Mouse (Mus musculus) forebrain, embryonic 16.5 days (tissue): ENCODE data around the gene Aph1a. TPM values are rescaled to one million over a fixed set of nuclear protein-coding genes. Genes with fewer than 3 reads are reported as not detected.

ENCODE experiments used
- ATAC-seq: fragments of 200-750 bp; cut with Nextera tagmentation; 2 replicates; pipeline ENCODE4 v1.8.0; 2017; ENCODE audit warnings: mild to moderate bottlenecking, moderate library complexity
- H3K27ac ChIP-seq: fragments of 300-500 bp; sonication (generic); 2 replicates; pipeline ENCODE4 v1.5.1; 2014; ENCODE audit warnings: low read length, control low read depth
- H3K27me3 ChIP-seq: fragments of 300-500 bp; sonication (generic); replicated peaks from 2 replicates; pipeline ENCODE4 v1.6.1; 2014; ENCODE audit warnings: low read length; ENCODE audit not compliant: control insufficient read depth, insufficient read depth
- H3K36me3 ChIP-seq: fragments of 300-500 bp; sonication (generic); 2 replicates; pipeline ENCODE4 v1.6.1; 2014; ENCODE audit not compliant: control insufficient read depth, insufficient read depth
- H3K4me1 ChIP-seq: fragments of 300-500 bp; sonication (generic); replicated peaks from 2 replicates; pipeline ENCODE4 v1.6.1; 2014; ENCODE audit warnings: low read length; ENCODE audit not compliant: control insufficient read depth, insufficient read depth
- H3K4me2 ChIP-seq: fragments of 300-500 bp; sonication (generic); 2 replicates; pipeline ENCODE4 v1.6.1; 2014; ENCODE audit warnings: mild to moderate bottlenecking, low read length, control low read depth
- H3K4me3 ChIP-seq: fragments of 300-500 bp; sonication (generic); replicated peaks from 2 replicates; pipeline ENCODE4 v1.5.1; 2014; ENCODE audit warnings: mild to moderate bottlenecking, low read length, control low read depth
- H3K9ac ChIP-seq: fragments of 300-500 bp; sonication (generic); replicated peaks from 2 replicates; pipeline ENCODE4 v1.6.1; 2014; ENCODE audit warnings: low read depth, low read length, control low read depth
- H3K9me3 ChIP-seq: fragments of 300-500 bp; sonication (generic); 2 replicates; pipeline ENCODE4 v1.6.1; 2016; ENCODE audit warnings: low read length; ENCODE audit not compliant: control insufficient read depth
- WGBS: fragments of 180-500 bp; shearing (Covaris S2); extraction: QIAGEN DNeasy Blood & Tissue Kit; methylation state at CpG from one replicate; pipeline ENCODE4 v1.1.7; 2014; 5-methylcytosine and 5-hydroxymethylcytosine counted together
- polyA plus RNA-seq: library from polyadenylated mRNA; unstranded; fragments of >200 nt; fragmentation: Nextera tagmentation; extraction: Ambion mirVana; gene quantifications from 2 replicates; pipeline ENCODE4 v1.2.1, GENCODE M21; 2015

Gene Aph1a
- polyA plus RNA-seq, 1 experiment from 2014 or later: 35.6 TPM

DNA sequence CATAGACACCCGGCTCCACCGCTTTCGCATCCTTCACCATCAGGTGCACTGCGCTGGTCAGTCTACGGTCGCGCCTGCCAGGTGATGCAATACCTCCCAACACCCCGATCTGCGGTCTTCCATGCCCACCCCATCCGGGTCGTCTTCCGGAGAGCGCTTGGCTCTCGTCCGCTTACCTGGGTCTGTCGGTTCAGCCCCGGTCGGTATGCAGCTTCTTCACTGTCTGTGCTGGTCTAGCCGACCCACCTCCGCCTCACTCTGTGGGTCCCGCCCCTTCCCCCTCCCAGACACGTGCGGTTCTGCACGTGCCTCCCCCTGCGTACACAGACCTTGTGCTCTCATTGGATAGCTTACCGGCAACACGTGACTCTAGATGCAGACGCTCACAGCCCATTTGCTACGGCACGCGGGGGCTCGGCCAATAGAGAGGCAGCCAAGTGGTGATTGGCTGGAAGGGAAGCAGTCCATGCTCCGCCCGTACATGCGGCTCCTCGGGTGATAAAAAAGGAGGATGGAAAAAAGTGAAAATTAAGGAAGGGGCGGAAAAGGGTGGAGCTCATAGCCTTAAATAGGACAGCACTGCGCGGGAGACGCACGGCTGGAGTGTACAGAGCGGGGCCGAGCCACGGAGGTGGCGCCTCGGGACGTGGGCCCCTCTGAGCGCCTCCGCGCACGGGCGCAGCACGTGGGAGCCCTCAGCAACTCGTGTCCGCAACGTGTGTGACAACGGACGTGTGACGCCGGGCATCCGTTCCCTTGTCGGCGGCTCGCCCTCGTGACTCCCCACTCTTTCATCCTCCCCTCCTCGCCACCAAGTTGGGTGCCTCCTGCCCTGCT, 11.6 kb upstream of the Aph1a start, which contains the start of gene Ciart:
TSS of gene Ciart (minus strand) at position 273 of the 837 bp plus-strand sequence.
- peak within 1 kb of the TSS; percentile 55 for H3K4me3 ChIP-seq
- H3K27me3 ChIP-seq: 0 out of 2 replicates have a peak, but pooled peaks cover 3% of the 10 kb centered on the region
- peak within 1 kb of the TSS; percentile 100 for H3K4me2 ChIP-seq
- under 1% methylated on average over 66 of the region's 66 CpGs for WGBS
- no peak within 1 kb of the TSS for H3K27ac ChIP-seq
- no peaks in the 10 kb centered on the region for H3K9me3 ChIP-seq
- H3K36me3 ChIP-seq: no peaks in the 10 kb centered on the region
- peak within 1 kb of the TSS; percentile 56 for H3K9ac ChIP-seq
- peaks cover 10% of the 10 kb centered on the region for H3K4me1 ChIP-seq
- ATAC-seq: peak; percentile 100

- H3K27me3 ChIP-seq: 0 out of 2 replicates have a peak, but pooled peaks cover 3% of the 10 kb centered on the region
- peaks cover 10% of the 10 kb centered on the region for H3K4me1 ChIP-seq
- H3K36me3 ChIP-seq: no peaks in the 10 kb centered on the region
- no peak for ATAC-seq
- 3% methylated on average over 24 of the region's 24 CpGs for WGBS
- peak overlapping the region; percentile 55 for H3K4me3 ChIP-seq
- H3K9ac ChIP-seq: peak overlapping the region; percentile 38; the same call in 1 of the 2 replicates
- H3K27ac ChIP-seq: no peak overlapping the region
- H3K9me3 ChIP-seq: no peaks in the 10 kb centered on the region
- H3K4me2 ChIP-seq: peak overlapping the region; percentile 100
Measured at GRCm38 (mm10) chr3:95882816-95883425, 10.8 kb upstream of the Aph1a start.

- no peaks in the 10 kb centered on the region for H3K36me3 ChIP-seq
- H3K27me3 ChIP-seq: 0 out of 2 replicates have a peak, but pooled peaks cover 3% of the 10 kb centered on the region
- 86% methylated on average over 5 of the region's 5 CpGs for WGBS
- peaks cover 10% of the 10 kb centered on the region for H3K4me1 ChIP-seq
- no peak for ATAC-seq
- no peak overlapping the region for H3K4me3 ChIP-seq
- H3K27ac ChIP-seq: no peak overlapping the region
- H3K4me2 ChIP-seq: no peak overlapping the region
- no peak overlapping the region for H3K9ac ChIP-seq
- no peaks in the 10 kb centered on the region for H3K9me3 ChIP-seq
Measured at GRCm38 (mm10) chr3:95884400-95884799, 9.4 kb upstream of the Aph1a start.

- Histone ChIP-seq H3K9me3 (no peaks in the 10 kb centered on the region), H3K4me2 (no peak overlapping the region), H3K27me3 (0 out of 2 replicates have a peak, but pooled peaks cover 3% of the 10 kb centered on the region), H3K4me3 (no peak overlapping the region), H3K9ac (no peak overlapping the region), H3K27ac (no peak overlapping the region), H3K4me1 (peaks cover 5% of the 10 kb centered on the region), H3K36me3 (no peaks in the 10 kb centered on the region)
- WGBS: 83% methylated on average over 4 of the region's 4 CpGs
- no peak for ATAC-seq
Measured at GRCm38 (mm10) chr3:95887596-95887995, 6.2 kb upstream of the Aph1a start.

GRCm38 (mm10) chr3:95889664-95890063, 4.1 kb upstream of the Aph1a start:
- H3K27me3 ChIP-seq: no peaks in the 10 kb centered on the region

DNA sequence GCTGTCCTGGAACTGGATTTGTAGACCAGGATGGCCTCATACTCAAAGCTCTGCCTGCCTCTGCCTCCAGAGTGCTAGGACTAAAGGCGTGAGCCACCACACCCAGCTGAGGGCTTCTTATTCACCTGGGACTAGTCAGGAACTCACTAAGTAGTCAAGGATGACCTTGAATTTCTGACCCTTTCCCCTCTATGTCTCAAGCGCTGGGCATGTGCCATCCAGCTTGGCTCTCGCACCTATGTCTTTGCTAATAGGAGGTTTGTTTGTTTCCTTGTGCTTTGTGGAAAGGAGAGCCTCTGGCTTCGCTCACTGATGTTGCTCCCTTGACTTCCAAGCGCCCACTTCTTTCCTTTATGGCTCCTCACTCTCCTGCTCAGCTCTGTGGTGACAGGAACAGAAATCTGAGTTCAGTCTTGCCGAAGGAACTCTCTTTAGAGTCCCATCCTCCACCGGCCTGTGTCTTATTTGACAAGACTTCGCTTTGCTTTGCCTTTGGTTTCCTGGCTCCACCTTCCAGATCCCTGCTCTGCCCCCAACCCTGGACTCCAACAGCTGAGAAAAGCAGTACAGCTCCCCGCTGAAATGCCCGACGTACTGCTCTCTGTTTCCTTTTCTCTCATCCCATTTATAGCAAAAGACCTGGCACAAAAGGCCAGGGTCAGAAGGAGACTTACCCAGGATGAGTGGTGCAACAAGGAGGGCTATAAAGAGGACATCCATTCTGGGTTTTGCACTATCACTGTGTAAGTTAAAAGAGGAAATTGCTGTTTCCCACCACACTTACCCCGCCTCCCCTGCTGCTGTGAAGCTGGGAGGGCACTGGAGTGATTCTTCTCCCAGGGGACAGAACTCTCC, 2.3 kb upstream of the Aph1a start, which contains the start of gene BC028528:
TSS of gene BC028528 (minus strand) at position 795 of the 855 bp plus-strand sequence.
- no peaks in the 10 kb centered on the region for H3K27me3 ChIP-seq
- H3K27ac ChIP-seq: no peak within 1 kb of the TSS; the same call in 1 of the 2 replicates
- no peaks in the 10 kb centered on the region for H3K9me3 ChIP-seq
- H3K4me1 ChIP-seq: peaks cover 12% of the 10 kb centered on the region
- no peak within 1 kb of the TSS for H3K9ac ChIP-seq
- no peak for ATAC-seq
- no peak within 1 kb of the TSS for H3K4me3 ChIP-seq
- H3K4me2 ChIP-seq: no peak within 1 kb of the TSS
- no peaks in the 10 kb centered on the region for H3K36me3 ChIP-seq
- WGBS: 34% methylated on average over 12 of the region's 12 CpGs

More at GRCm38 (mm10) chr3:95889664-95890063, 4.1 kb upstream of the Aph1a start:
- no peak overlapping the region for H3K27ac ChIP-seq
- no peaks in the 10 kb centered on the region for H3K36me3 ChIP-seq
- H3K4me2 ChIP-seq: no peak overlapping the region
- WGBS: 82% methylated on average over 3 of the region's 3 CpGs
- no peak overlapping the region for H3K9ac ChIP-seq
- ATAC-seq: no peak
- no peak overlapping the region for H3K4me3 ChIP-seq
- peaks cover 4% of the 10 kb centered on the region for H3K4me1 ChIP-seq
- H3K9me3 ChIP-seq: no peaks in the 10 kb centered on the region

DNA sequence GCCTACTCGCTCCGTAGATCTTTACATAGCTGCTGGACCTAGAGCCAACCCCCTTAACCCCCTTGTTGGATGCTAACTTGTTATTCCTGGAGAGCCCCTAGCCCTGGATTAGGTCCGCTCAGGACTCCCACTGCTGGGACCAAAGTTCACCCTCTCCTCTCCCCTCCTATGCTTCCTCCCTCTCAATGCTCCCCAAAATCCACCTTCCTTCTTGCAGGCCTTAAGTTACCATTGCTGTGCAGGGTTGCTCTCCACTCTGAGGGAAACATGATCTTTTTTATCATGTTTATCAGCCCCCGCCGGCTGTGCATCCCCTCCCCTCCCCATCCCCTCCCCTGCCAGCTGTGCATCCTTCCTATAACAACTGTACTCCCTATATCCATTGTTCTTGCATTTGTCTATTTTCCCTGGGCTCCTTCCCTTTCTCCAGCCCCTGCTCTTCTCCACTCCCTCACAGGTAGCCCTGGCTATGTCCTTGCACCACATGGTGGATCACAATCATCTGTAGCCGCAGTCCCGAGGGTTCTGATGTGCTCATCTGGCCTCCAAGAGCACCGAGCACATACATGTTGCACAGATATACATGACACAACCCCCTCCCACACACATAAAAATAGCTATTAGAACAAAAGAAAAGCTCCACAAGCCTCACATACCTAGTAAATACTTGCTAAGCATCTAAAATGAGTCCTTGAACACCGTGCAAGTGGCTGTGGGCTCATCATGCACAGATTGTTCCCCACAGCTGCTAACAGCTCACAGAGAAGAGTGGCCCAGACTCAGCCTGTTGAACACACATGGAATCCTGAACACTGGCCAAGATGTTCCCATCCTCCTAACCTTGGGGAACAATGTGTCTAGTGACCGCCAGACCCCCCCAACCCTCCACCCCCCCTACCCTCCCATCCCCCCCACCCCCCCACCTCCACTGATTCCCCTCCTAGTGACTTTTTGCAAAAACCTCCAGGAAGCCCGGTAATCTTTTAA, 1.4 kb upstream of the Aph1a start:
- no peaks in the 10 kb centered on the region for H3K9me3 ChIP-seq
- no peak overlapping the region; the same call in 1 of the 2 replicates for H3K27ac ChIP-seq
- no peaks in the 10 kb centered on the region for H3K27me3 ChIP-seq
- no peaks in the 10 kb centered on the region for H3K36me3 ChIP-seq
- H3K4me1 ChIP-seq: peaks cover 12% of the 10 kb centered on the region
- no peak for ATAC-seq
- no peak overlapping the region for H3K4me3 ChIP-seq
- no peak overlapping the region for H3K4me2 ChIP-seq
- WGBS: 40% methylated on average over 11 of the region's 11 CpGs
- H3K9ac ChIP-seq: no peak overlapping the region

DNA sequence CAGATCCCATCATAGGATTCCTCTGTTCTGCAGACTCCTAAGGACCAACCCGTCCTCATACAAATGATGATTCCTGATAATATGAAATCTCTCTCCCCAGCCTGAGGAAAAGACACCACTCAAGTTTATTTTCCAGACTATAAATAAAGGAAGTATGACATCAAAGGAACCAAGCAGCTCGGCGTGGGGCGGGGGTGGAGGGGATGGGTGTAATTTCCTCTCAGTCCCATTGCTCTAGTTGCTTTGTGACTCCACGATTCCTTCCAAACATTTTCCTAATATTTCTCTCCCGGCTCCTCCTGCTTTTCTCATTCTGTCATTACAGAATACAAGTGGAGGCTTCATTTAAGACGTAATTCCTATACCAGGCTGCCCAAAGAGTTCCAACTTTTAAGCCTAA, 643 bp upstream of the Aph1a start:
- no peaks in the 10 kb centered on the region for H3K36me3 ChIP-seq
- 28% methylated on average over 7 of the region's 7 CpGs for WGBS
- peaks cover 12% of the 10 kb centered on the region for H3K4me1 ChIP-seq
- peak; percentile 2; the same call in 1 of the 2 replicates for ATAC-seq
- H3K27ac ChIP-seq: peak overlapping the region; percentile 71
- no peaks in the 10 kb centered on the region for H3K27me3 ChIP-seq
- H3K9ac ChIP-seq: peak overlapping the region; percentile 76
- H3K4me3 ChIP-seq: peak overlapping the region; percentile 75
- no peaks in the 10 kb centered on the region for H3K9me3 ChIP-seq
- peak overlapping the region; percentile 71 for H3K4me2 ChIP-seq
